Comparison of ENCODE assay signal across 9 mouse cellular contexts in genomic region chr9:75361699-75362098, GRCm38 (mm10). TPM values are rescaled to one million over a fixed set of nuclear protein-coding genes. Genes with fewer than 3 reads are reported as not detected.
DNase-seq lines count a peak whose midpoint lies in the region; ATAC-seq and TF ChIP-seq lines count a peak whose summit lies in the region.
"Had no signal": no experiment of that assay in that cellular context is flagged by ENCODE, and none has a peak within 500 bp of the region (broad histone marks: within the 10 kb centered on the region; RNA-seq: fewer than 3 reads in every experiment).

No protein-coding gene starts in this region.

- no peak for TF ChIP-seq POLR2A in thymus, adult 2 months (IDR thresholded peaks at IDR 0.05; ENCODE audit: control insufficient read depth, extremely low read depth, insufficient read depth, low read length, poor library complexity)

- peak; percentile 41 to 62 for DNase-seq in left cerebral cortex, adult 2 months (ENCODE audit: extremely low spot score in 1 of 2, low spot score in 2 of 2)
- no peak for DNase-seq in left cerebral cortex, adult 11 months (ENCODE audit: low spot score)
- DNase-seq in c-Kit-positive CD71-negative TER-119-negative erythroid progenitor cells, embryonic 14.5 days (ENCODE audit: low read depth) = peak; percentile 68
- peak; percentile 74 for DNase-seq in forebrain, embryonic 14.5 days (ENCODE audit: low spot score)
- peak; percentile 86 for DNase-seq in intestine, embryonic 14.5 days (ENCODE audit: low spot score)
- peak; percentile 57 for DNase-seq in neural tube, embryonic 11.5 days (ENCODE audit: low spot score)
- DNase-seq in thymus, adult 2 months = peak; percentile 81

- H3K9ac ChIP-seq in forebrain, embryonic 14.5 days (ENCODE audit: low read length) = no peak overlapping the region
- no peak overlapping the region for H3K9ac ChIP-seq in intestine, embryonic 14.5 days (ENCODE audit: low read length)
- H3K9ac ChIP-seq in liver, embryonic 12.5 days = no peak overlapping the region
- no peak overlapping the region for H3K9ac ChIP-seq in neural tube, embryonic 11.5 days (ENCODE audit: low read length)
- H3K9ac ChIP-seq: embryonic facial prominence, embryonic 13.5 days had no signal

- intact Hi-C loops in left cerebral cortex, adult 2 months (cut with DNase I) = loop anchor here (2.0 to 5.0 kb wide), 2 partner anchors 41 to 71 kb away; no protein-coding TSS in a partner anchor

- H3K4me1 ChIP-seq in forebrain, embryonic 14.5 days (ENCODE audit: control insufficient read depth, insufficient read depth, low read length) = no peaks in the 10 kb centered on the region
- H3K4me1 ChIP-seq in intestine, embryonic 14.5 days (replicated peaks; ENCODE audit: control insufficient read depth, insufficient read depth, low read length) = no peaks in the 10 kb centered on the region
- no peaks in the 10 kb centered on the region; the same call in 1 of the 2 replicates for H3K4me1 ChIP-seq in liver, embryonic 12.5 days
- no peaks in the 10 kb centered on the region for H3K4me1 ChIP-seq in neural tube, embryonic 11.5 days (ENCODE audit: control insufficient read depth, insufficient read depth, low read length)
- H3K4me1 ChIP-seq in thymus, adult 2 months (replicated peaks; ENCODE audit: control insufficient read depth, insufficient read depth, low read length) = no peaks in the 10 kb centered on the region
- H3K4me1 ChIP-seq: embryonic facial prominence, embryonic 13.5 days had no signal

- WGBS in forebrain, embryonic 14.5 days = 39% methylated on average over 5 of the region's 5 CpGs
- 30% methylated on average over 5 of the region's 5 CpGs for WGBS in intestine, embryonic 14.5 days
- WGBS in liver, embryonic 12.5 days (ENCODE audit: insufficient replicate concordance) = 22% methylated on average over 5 of the region's 5 CpGs
- WGBS in neural tube, embryonic 11.5 days = 46% methylated on average over 5 of the region's 5 CpGs
- WGBS in thymus, adult 2 months = 12% methylated on average over 5 of the region's 5 CpGs

- H3K4me2 ChIP-seq in forebrain, embryonic 14.5 days (ENCODE audit: low read length) = no peak overlapping the region
- no peak overlapping the region for H3K4me2 ChIP-seq in intestine, embryonic 14.5 days (ENCODE audit: low read length)
- H3K4me2 ChIP-seq in liver, embryonic 12.5 days = no peak overlapping the region
- no peak overlapping the region for H3K4me2 ChIP-seq in neural tube, embryonic 11.5 days (ENCODE audit: low read depth)
- H3K4me2 ChIP-seq: embryonic facial prominence, embryonic 13.5 days had no signal

- H3K36me3 ChIP-seq in forebrain, embryonic 14.5 days (ENCODE audit: control insufficient read depth, insufficient read depth, low read length) = no peaks in the 10 kb centered on the region
- no peaks in the 10 kb centered on the region for H3K36me3 ChIP-seq in intestine, embryonic 14.5 days (ENCODE audit: control insufficient read depth, insufficient read depth, low read length)
- H3K36me3 ChIP-seq in liver, embryonic 12.5 days = no peaks in the 10 kb centered on the region
- H3K36me3 ChIP-seq in neural tube, embryonic 11.5 days (ENCODE audit: control insufficient read depth, insufficient read depth, low read length) = no peaks in the 10 kb centered on the region
- H3K36me3 ChIP-seq in thymus, adult 2 months (ENCODE audit: control insufficient read depth, insufficient read depth, low read length) = no peaks in the 10 kb centered on the region
- H3K36me3 ChIP-seq: embryonic facial prominence, embryonic 13.5 days had no signal

- peak; percentile 85 for TF ChIP-seq CTCF in left cerebral cortex, adult 2 months (IDR thresholded peaks at IDR 0.05)
- TF ChIP-seq CTCF in thymus, adult 2 months (IDR thresholded peaks at IDR 0.05; ENCODE audit: borderline replicate concordance, control insufficient read depth, extremely low read depth, insufficient read depth, low read length, poor library complexity) = peak; percentile 39; the same call in 1 of the 2 replicates

- no peak overlapping the region for H3K4me3 ChIP-seq in left cerebral cortex, adult 2 months
- no peak overlapping the region for H3K4me3 ChIP-seq in forebrain, embryonic 14.5 days (ENCODE audit: low read depth, low read length)
- H3K4me3 ChIP-seq in intestine, embryonic 14.5 days (ENCODE audit: low read depth, low read length) = no peak overlapping the region
- H3K4me3 ChIP-seq in liver, embryonic 12.5 days = no peak overlapping the region
- H3K4me3 ChIP-seq in neural tube, embryonic 11.5 days (ENCODE audit: low read depth, low read length) = no peak overlapping the region
- no peak overlapping the region for H3K4me3 ChIP-seq in thymus, adult 2 months (ENCODE audit: control insufficient read depth, insufficient read depth, low read length)
- H3K4me3 ChIP-seq: embryonic facial prominence, embryonic 13.5 days had no signal

- ATAC-seq in forebrain, embryonic 14.5 days = peak; percentile 40; the same call in 1 of the 2 replicates
- no peak for ATAC-seq in intestine, embryonic 14.5 days (replicated peaks; ENCODE audit: low FRiP score, low TSS enrichment, low read depth)
- ATAC-seq in liver, embryonic 12.5 days = peak; percentile 48; the same call in 1 of the 2 replicates
- ATAC-seq in neural tube, embryonic 11.5 days (ENCODE audit: insufficient read depth, low FRiP score, low TSS enrichment) = peak; percentile 38; the same call in 1 of the 2 replicates

- no peaks in the 10 kb centered on the region for H3K27me3 ChIP-seq in forebrain, embryonic 14.5 days (replicated peaks; ENCODE audit: control insufficient read depth, insufficient read depth, low read length)
- no peaks in the 10 kb centered on the region for H3K27me3 ChIP-seq in intestine, embryonic 14.5 days (replicated peaks; ENCODE audit: control insufficient read depth, insufficient read depth, low read length)
- H3K27me3 ChIP-seq in liver, embryonic 12.5 days (replicated peaks) = no peaks in the 10 kb centered on the region
- H3K27me3 ChIP-seq in neural tube, embryonic 11.5 days (ENCODE audit: control insufficient read depth, insufficient read depth, low read length) = no peaks in the 10 kb centered on the region
- no peaks in the 10 kb centered on the region for H3K27me3 ChIP-seq in thymus, adult 2 months (ENCODE audit: control insufficient read depth, insufficient read depth, low read length)
- H3K27me3 ChIP-seq: embryonic facial prominence, embryonic 13.5 days had no signal

- no peaks in the 10 kb centered on the region for H3K9me3 ChIP-seq in forebrain, embryonic 14.5 days (replicated peaks; ENCODE audit: control insufficient read depth, low read length)
- no peaks in the 10 kb centered on the region for H3K9me3 ChIP-seq in intestine, embryonic 14.5 days (ENCODE audit: control insufficient read depth, low read length)
- H3K9me3 ChIP-seq in liver, embryonic 12.5 days (replicated peaks) = no peaks in the 10 kb centered on the region
- H3K9me3 ChIP-seq in neural tube, embryonic 11.5 days (ENCODE audit: control insufficient read depth, low read length) = no peaks in the 10 kb centered on the region
- H3K9me3 ChIP-seq: embryonic facial prominence, embryonic 13.5 days had no signal

- H3K27ac ChIP-seq in left cerebral cortex, adult 2 months = no peak overlapping the region
- no peak overlapping the region for H3K27ac ChIP-seq in forebrain, embryonic 14.5 days (ENCODE audit: low read depth, low read length)
- no peak overlapping the region for H3K27ac ChIP-seq in intestine, embryonic 14.5 days (ENCODE audit: low read depth)
- no peak overlapping the region for H3K27ac ChIP-seq in liver, embryonic 12.5 days
- no peak overlapping the region for H3K27ac ChIP-seq in neural tube, embryonic 11.5 days (ENCODE audit: low read depth, low read length)
- H3K27ac ChIP-seq in thymus, adult 2 months (ENCODE audit: control insufficient read depth, insufficient read depth, low read length) = no peak overlapping the region
- H3K27ac ChIP-seq: embryonic facial prominence, embryonic 13.5 days had no signal

RNA-seq across cellular contexts. Expression of gene Bcl2l10, which starts 14.1 kb away (rescaled TPM):
- not detected for total RNA-seq in left cerebral cortex, adult 2 months (2021)
- polyA plus RNA-seq in forebrain, embryonic 14.5 days (2014; fragmentation: Nextera tagmentation; extraction: Ambion mirVana) = not detected in 2 replicates
- not detected in 2 replicates for polyA plus RNA-seq in intestine, embryonic 14.5 days (2014; fragmentation: Nextera tagmentation; extraction: Ambion mirVana)
- polyA plus RNA-seq in liver, embryonic 12.5 days (2016; fragmentation: Nextera tagmentation; extraction: Ambion mirVana) = not detected in 2 replicates
- polyA plus RNA-seq in neural tube, embryonic 11.5 days (2014; fragmentation: Nextera tagmentation; extraction: Ambion mirVana) = not detected in 2 replicates
- not detected in 2 replicates for polyA plus RNA-seq in thymus, adult 2 months (2012; rRNA removed)
- polyA plus RNA-seq: embryonic facial prominence, embryonic 13.5 days had no signal

RNA-seq across cellular contexts. Expression of gene Mapk6, which starts 48.1 kb away (rescaled TPM):
- total RNA-seq in left cerebral cortex, adult 2 months (2021) = 10 to 100 TPM; 70.5 to 71.3 TPM
- 140 and 141 TPM in 2 replicates for polyA plus RNA-seq in forebrain, embryonic 14.5 days (2014; fragmentation: Nextera tagmentation; extraction: Ambion mirVana)
- polyA plus RNA-seq in intestine, embryonic 14.5 days (2014; fragmentation: Nextera tagmentation; extraction: Ambion mirVana) = 66.3 and 73.1 TPM in 2 replicates
- polyA plus RNA-seq in liver, embryonic 12.5 days (2016; fragmentation: Nextera tagmentation; extraction: Ambion mirVana) = 33.3 and 36.5 TPM in 2 replicates
- 204 and 213 TPM in 2 replicates for polyA plus RNA-seq in neural tube, embryonic 11.5 days (2014; fragmentation: Nextera tagmentation; extraction: Ambion mirVana)
- polyA plus RNA-seq in thymus, adult 2 months (2012; rRNA removed) = 31.7 and 38.4 TPM in 2 replicates

RNA-seq across cellular contexts. Expression of gene Gnb5, which starts 55.6 kb away (rescaled TPM):
- total RNA-seq in left cerebral cortex, adult 2 months (2021) = 100 to 1,000 TPM; 143 to 163 TPM
- polyA plus RNA-seq in forebrain, embryonic 14.5 days (2014; fragmentation: Nextera tagmentation; extraction: Ambion mirVana) = 53.2 and 57.5 TPM in 2 replicates
- polyA plus RNA-seq in intestine, embryonic 14.5 days (2014; fragmentation: Nextera tagmentation; extraction: Ambion mirVana) = 25.5 and 26.8 TPM in 2 replicates
- 3.5 and 3.9 TPM in 2 replicates for polyA plus RNA-seq in liver, embryonic 12.5 days (2016; fragmentation: Nextera tagmentation; extraction: Ambion mirVana)
- polyA plus RNA-seq in neural tube, embryonic 11.5 days (2014; fragmentation: Nextera tagmentation; extraction: Ambion mirVana) = 34.2 and 34.7 TPM in 2 replicates
- 5.1 and 7.3 TPM in 2 replicates for polyA plus RNA-seq in thymus, adult 2 months (2012; rRNA removed)
